Mouse (Mus musculus) NIH3T3 (cell line): ENCODE measurements around the gene Mrpl11.
"Not testable (repeated sequence)": the region's sequence is repeated elsewhere in the genome, so short reads cannot be mapped to it uniquely, and the experiment has no call there.

ENCODE experiments used
- DNase-seq: peaks from one replicate; pipeline ENCODE4 v3.0.0-alpha.2; 2012; ENCODE audit warnings: low read depth

Gene Mrpl11

GRCm38 (mm10) chr19:4961928-4962601 is at the start of gene Mrpl11:
Gene Mrpl11 (plus strand): TSS chr19:4962147.
- peak; percentile 98 for DNase-seq

- no peak for DNase-seq
These were observed 45.9 kb upstream of the Mrpl11 start for GRCm38 (mm10) chr19:4915924-4916603.

- no peak for DNase-seq
These were observed 45.1 kb upstream of the Mrpl11 start for GRCm38 (mm10) chr19:4916827-4917226.

GRCm38 (mm10) chr19:4919652-4920051 is 42.3 kb upstream of the Mrpl11 start:
- DNase-seq, result no peak

- no peak for DNase-seq
These were observed 36.7 kb upstream of the Mrpl11 start for GRCm38 (mm10) chr19:4925121-4925860.

- peak; percentile 100 for DNase-seq
These were observed 33.9 kb upstream of the Mrpl11 start, which contains the start of gene Dpp3 for GRCm38 (mm10) chr19:4927904-4928531. Gene Dpp3 (minus strand): TSS chr19:4928287.

GRCm38 (mm10) chr19:4928781-4929180 is 33.2 kb upstream of the Mrpl11 start:
- DNase-seq, result peak; percentile 57

GRCm38 (mm10) chr19:4936896-4937295 is 25.1 kb upstream of the Mrpl11 start:
- DNase-seq, result peak; percentile 64

GRCm38 (mm10) chr19:4937444-4938310 is 24.3 kb upstream of the Mrpl11 start:
- peak; percentile 74 for DNase-seq

GRCm38 (mm10) chr19:4942551-4943252 is 19.2 kb upstream of the Mrpl11 start, which contains the start of gene Peli3:
Gene Peli3 (minus strand): TSS chr19:4943127.
- DNase-seq, result peak; percentile 94

GRCm38 (mm10) chr19:4943253-4943588 is 18.7 kb upstream of the Mrpl11 start:
- DNase-seq, result no peak

GRCm38 (mm10) chr19:4945540-4945939 is 16.4 kb upstream of the Mrpl11 start:
- no peak for DNase-seq

GRCm38 (mm10) chr19:4948641-4949040 is 13.3 kb upstream of the Mrpl11 start:
- DNase-seq, result not testable (repeated sequence)

GRCm38 (mm10) chr19:4968236-4968635 is 6.3 kb downstream of the Mrpl11 start:
- DNase-seq, result peak; percentile 59

GRCm38 (mm10) chr19:4981767-4982166 is 19.8 kb downstream of the Mrpl11 start:
- peak; percentile 92 for DNase-seq

- peak; percentile 96 for DNase-seq
These were observed 27.1 kb downstream of the Mrpl11 start for GRCm38 (mm10) chr19:4989013-4989412.

GRCm38 (mm10) chr19:4989434-4990255 is 27.7 kb downstream of the Mrpl11 start:
- no peak for DNase-seq

- DNase-seq, result no peak
These were observed 28.3 kb downstream of the Mrpl11 start, which contains the start of gene Npas4 for GRCm38 (mm10) chr19:4990256-4990625. Gene Npas4 (minus strand): TSS chr19:4990316.

GRCm38 (mm10) chr19:4990716-4991115 is 28.8 kb downstream of the Mrpl11 start:
- DNase-seq, result no peak

GRCm38 (mm10) chr19:4992371-4992770 is 30.4 kb downstream of the Mrpl11 start:
- peak; percentile 63 for DNase-seq
